10 mouse cellular contexts compared by ENCODE assay signal in the genomic region with DNA sequence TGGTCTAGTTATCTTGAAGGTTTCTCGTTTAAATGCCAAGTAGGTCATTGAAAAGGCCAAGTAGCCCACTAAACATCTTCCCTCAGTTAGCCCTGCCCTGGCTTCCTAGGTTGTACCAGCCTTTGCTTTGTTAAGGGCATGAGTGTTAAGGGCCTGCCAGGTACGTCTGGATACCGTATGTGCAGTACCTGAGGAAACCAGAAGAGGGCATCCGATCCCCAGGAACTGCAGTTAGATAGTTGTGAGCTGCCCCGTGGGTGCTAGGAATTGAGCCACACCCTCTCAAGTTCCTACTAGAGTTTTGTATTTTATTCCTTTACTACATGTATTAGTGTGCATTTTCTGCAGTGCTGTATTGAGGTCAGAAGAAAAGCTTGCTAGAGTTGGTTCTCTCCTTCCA. TPM values are rescaled to one million over a fixed set of nuclear protein-coding genes. Genes with fewer than 3 reads are reported as not detected.
DNase-seq lines count a peak whose midpoint lies in the region; ATAC-seq and TF ChIP-seq lines count a peak whose summit lies in the region.
"Had no signal": no experiment of that assay in that cellular context is flagged by ENCODE, and none has a peak within 500 bp of the region (broad histone marks: within the 10 kb centered on the region; RNA-seq: fewer than 3 reads in every experiment).

No protein-coding gene starts in this region.

- no peak overlapping the region for H3K4me3 ChIP-seq in left cerebral cortex, adult 2 months
- H3K4me3 ChIP-seq in CH12.LX (replicated peaks in 1 of 3; ENCODE audit: low read depth in 2 of 3, low read length in 2 of 3, poor library complexity in 1 of 3) (no peak overlapping the region), MEL (ENCODE audit: control insufficient read depth in 1 of 2, insufficient read depth in 1 of 2, low read depth in 2 of 2, low read length in 2 of 2) (no peak overlapping the region)
- no peak overlapping the region for H3K4me3 ChIP-seq in liver, postnatal 0 days (ENCODE audit: low read depth, low read length)
- H3K4me3 ChIP-seq: erythroblast, embryonic 14.5 days; heart, embryonic 10.5 days had no signal

- TF ChIP-seq POLR2A in CH12.LX (IDR thresholded peaks at IDR 0.05; ENCODE audit: low read depth, low read length) (no peak), MEL (IDR thresholded peaks at IDR 0.05; ENCODE audit: control insufficient read depth in 1 of 2, insufficient read depth in 1 of 2, low read depth in 1 of 2, low read length in 2 of 2, poor library complexity in 1 of 2) (peak in 1 of 2 experiments; percentile 21; a peak in 1 of 4 replicates)

- H3K4me2 ChIP-seq in CH12.LX (ENCODE audit: insufficient read depth, low read depth, poor library complexity, severe bottlenecking): no peak overlapping the region
- H3K4me2 ChIP-seq in liver, postnatal 0 days (ENCODE audit: low read depth, low read length): no peak overlapping the region

- peaks cover 33 to 60% of the 10 kb centered on the region in 2 experiments for H3K36me3 ChIP-seq in CH12.LX (replicated peaks in 1 of 2; ENCODE audit: control insufficient read depth in 1 of 2, insufficient read depth in 1 of 2, low read length in 1 of 2)
- peaks cover 0 to 8% of the 10 kb centered on the region in 2 experiments; a peak in 2 of 4 replicates for H3K36me3 ChIP-seq in MEL (ENCODE audit: control insufficient read depth in 1 of 2, insufficient read depth in 2 of 2, low read length in 2 of 2)
- peaks cover 22% of the 10 kb centered on the region for H3K36me3 ChIP-seq in liver, postnatal 0 days (replicated peaks; ENCODE audit: insufficient read depth, low read length)

- H3K79me2 ChIP-seq in CH12.LX (replicated peaks; ENCODE audit: control insufficient read depth, extremely low read depth, insufficient read depth, poor library complexity, severe bottlenecking): no peaks in the 10 kb centered on the region
- no peaks in the 10 kb centered on the region for H3K79me2 ChIP-seq in MEL (ENCODE audit: control insufficient read depth, insufficient read depth, low read length, poor library complexity)

- no peak overlapping the region for H3K27ac ChIP-seq in left cerebral cortex, adult 2 months
- H3K27ac ChIP-seq in CH12.LX (ENCODE audit: insufficient read depth, low read depth) (no peak overlapping the region), MEL (ENCODE audit: control insufficient read depth, low read depth, low read length) (no peak overlapping the region)
- H3K27ac ChIP-seq in liver, postnatal 0 days (ENCODE audit: low read depth): no peak overlapping the region
- H3K27ac ChIP-seq: heart, embryonic 10.5 days had no signal

- peak; percentile 48 for TF ChIP-seq CTCF in left cerebral cortex, adult 2 months (IDR thresholded peaks at IDR 0.05)
- TF ChIP-seq CTCF in CH12.LX (conservative IDR thresholded peaks at IDR 0.05 in 1 of 2, IDR thresholded peaks at IDR 0.05 in 1 of 2; ENCODE audit: low read depth in 2 of 2, low read length in 2 of 2) (peak; percentile 43 to 62), MEL (IDR thresholded peaks at IDR 0.05 in 2 of 3, conservative IDR thresholded peaks at IDR 0.05 in 1 of 3; ENCODE audit: control insufficient read depth in 1 of 3, insufficient read depth in 1 of 3, low read depth in 2 of 3, low read length in 3 of 3, poor library complexity in 1 of 3, severe bottlenecking in 1 of 3) (peak; percentile 42 to 70 (median 43))
- TF ChIP-seq CTCF in liver, postnatal 0 days (IDR thresholded peaks at IDR 0.05; ENCODE audit: low read depth): peak; percentile 46; the same call in 1 of the 2 replicates

- dilution Hi-C loops in CH12.LX (cut with MboI; ENCODE audit: extremely low pct_ligation_motif_present, extremely low pct_unique_long_range_greater_than_20kb, low sequenced_read_pairs): no loop called here

- H3K27me3 ChIP-seq in CH12.LX (replicated peaks) (no peaks in the 10 kb centered on the region), MEL (ENCODE audit: control insufficient read depth in 1 of 2, insufficient read depth in 2 of 2, low read length in 2 of 2) (no peaks in the 10 kb centered on the region)
- H3K27me3 ChIP-seq in liver, postnatal 0 days (ENCODE audit: insufficient read depth, low read length): no peaks in the 10 kb centered on the region

- H3K4me1 ChIP-seq in CH12.LX (ENCODE audit: control insufficient read depth in 1 of 2, insufficient read depth in 2 of 2): no peaks in the 10 kb centered on the region
- no peaks in the 10 kb centered on the region for H3K4me1 ChIP-seq in MEL (ENCODE audit: control insufficient read depth in 1 of 2, insufficient read depth in 2 of 2, low read length in 2 of 2)
- no peaks in the 10 kb centered on the region for H3K4me1 ChIP-seq in liver, postnatal 0 days (ENCODE audit: insufficient read depth)
- H3K4me1 ChIP-seq: heart, embryonic 10.5 days had no signal

- peaks cover 11% of the 10 kb centered on the region for H3K9me3 ChIP-seq in CH12.LX (replicated peaks; ENCODE audit: low read length)
- no peaks in the 10 kb centered on the region for H3K9me3 ChIP-seq in MEL (replicated peaks; ENCODE audit: insufficient read depth, low read length)
- peaks cover 3% of the 10 kb centered on the region; the same call in 1 of the 2 replicates for H3K9me3 ChIP-seq in liver, postnatal 0 days (ENCODE audit: low read length)
- H3K9me3 ChIP-seq: heart, embryonic 10.5 days had no signal

- 85% methylated on average over 5 of the region's 5 CpGs for WGBS in liver, postnatal 0 days (ENCODE audit: insufficient replicate concordance)

- H3K9ac ChIP-seq in CH12.LX (ENCODE audit: insufficient read depth, low read depth): no peak overlapping the region
- H3K9ac ChIP-seq in MEL (ENCODE audit: control insufficient read depth, low read depth, low read length, poor library complexity, severe bottlenecking): no peak overlapping the region
- H3K9ac ChIP-seq in liver, postnatal 0 days (replicated peaks): no peak overlapping the region

- DNase-seq in left cerebral cortex, adult 2 months (ENCODE audit: extremely low spot score in 1 of 2, low spot score in 2 of 2): no peak
- DNase-seq in left cerebral cortex, adult 11 months (ENCODE audit: low spot score): no peak
- peak; percentile 35 for DNase-seq in CH12.LX (ENCODE audit: extremely low read depth)
- peak; percentile 62 for DNase-seq in MEL (ENCODE audit: low read depth, low spot score)
- no peak for DNase-seq in liver, postnatal 0 days
- no peak for DNase-seq in layer of hippocampus, adult 9-11 months
- DNase-seq in layer of hippocampus, adult 9-10 months (ENCODE audit: low spot score): no peak
- DNase-seq: cerebellum, adult 9-11 months had no signal

- in situ Hi-C loops in CH12.LX (cut with MboI; ENCODE audit: low pct_ligation_motif_present, low pct_unique_long_range_greater_than_20kb, low sequenced_read_pairs): no loop called here

- intact Hi-C loops in left cerebral cortex, adult 2 months (cut with DNase I): no loop called here

- no peak for ATAC-seq in liver, postnatal 0 days

- no peak for TF ChIP-seq EP300 in CH12.LX (IDR thresholded peaks at IDR 0.05; ENCODE audit: low read length)
- no peak for TF ChIP-seq EP300 in MEL (IDR thresholded peaks at IDR 0.05; ENCODE audit: low read depth in 1 of 2, low read length in 2 of 2)
- no peak for TF ChIP-seq EP300 in liver, postnatal 0 days (IDR thresholded peaks at IDR 0.05; ENCODE audit: low read depth)

- TF ChIP-seq RAD21 in CH12.LX (IDR thresholded peaks at IDR 0.05; ENCODE audit: low read depth, low read length) (peak; percentile 4), MEL (IDR thresholded peaks at IDR 0.05; ENCODE audit: low read depth, low read length) (peak; percentile 12)

TF ChIP-seq in CH12.LX, 34 proteins besides CTCF, POLR2A, EP300 and RAD21 (continues in another document):
- TF ChIP-seq MAZ (IDR thresholded peaks at IDR 0.05; ENCODE audit: low read depth, low read length) (no peak), PAX5 (IDR thresholded peaks at IDR 0.05; ENCODE audit: low read length) (no peak), GABPA (IDR thresholded peaks at IDR 0.05; ENCODE audit: insufficient replicate concordance, low read depth, low read length) (no peak), JUN (IDR thresholded peaks at IDR 0.05; ENCODE audit: insufficient read depth, low read depth, low read length) (no peak), ZMIZ1 (IDR thresholded peaks at IDR 0.05; ENCODE audit: low read depth, low read length) (no peak), MXI1 (IDR thresholded peaks at IDR 0.05; ENCODE audit: low read depth, low read length) (no peak), MAX (IDR thresholded peaks at IDR 0.05; ENCODE audit: low read length) (no peak), USF1 (IDR thresholded peaks at IDR 0.05; ENCODE audit: low read depth, low read length) (no peak), MYC (IDR thresholded peaks at IDR 0.05; ENCODE audit: low read depth, low read length) (no peak), IRF4 (IDR thresholded peaks at IDR 0.05; ENCODE audit: low read depth, low read length) (no peak), ZC3H11A (IDR thresholded peaks at IDR 0.05; ENCODE audit: low read depth, low read length) (no peak), RCOR1 (conservative IDR thresholded peaks at IDR 0.05; ENCODE audit: low read depth, low read length) (no peak)

TF ChIP-seq in MEL, 35 proteins besides CTCF, POLR2A, EP300 and RAD21:
- TF ChIP-seq POLR2AphosphoS2 (IDR thresholded peaks at IDR 0.05; ENCODE audit: low read length) (peak; percentile 39; the same call in 1 of the 2 replicates), NRF1 (IDR thresholded peaks at IDR 0.05; ENCODE audit: insufficient read depth, low read depth, low read length, poor library complexity, severe bottlenecking) (no peak)

RNA-seq across cellular contexts. Expression of gene Ipo5, which starts 38.0 kb away (rescaled TPM):
- total RNA-seq in left cerebral cortex, adult 2 months (2021): 100 to 1,000 TPM; 103 to 112 TPM
- total RNA-seq in CH12.LX (2012; rRNA removed) (167 and 178 TPM in 2 replicates), CH12.LX (2014; rRNA removed) (259 and 267 TPM in 2 replicates), MEL (2012; rRNA removed) (157 and 171 TPM in 2 replicates)
- polyA plus RNA-seq in CH12.LX (2012; ENCODE audit: insufficient read length, low read depth) (230 and 252 TPM in 2 replicates), MEL (2012; ENCODE audit: insufficient read depth in 1 of 2, insufficient read length in 2 of 2, low read depth in 1 of 2, low replicate concordance in 2 of 2, missing spikeins in 1 of 2) (100 to 1,000 TPM in 1 of 2 experiments, 10 to 100 TPM in 1; 32.1 to 193 TPM)
- 15.6 and 17.3 TPM in 2 replicates for polyA plus RNA-seq in liver, postnatal 0 days (2015; fragmentation: Nextera tagmentation; extraction: Ambion mirVana)

Comparison
In these comparisons a context has a peak if more than half of its experiments do, and no peak if none do; other contexts are left out.
1. DNase-seq: peak in CH12.LX (single experiment) and MEL (single experiment); none in left cerebral cortex, adult 2 months (0 of 2), left cerebral cortex, adult 11 months (single experiment), liver, postnatal 0 days (single experiment), layer of hippocampus, adult 9-11 months (single experiment) and layer of hippocampus, adult 9-10 months (single experiment).
2. Peak in every context shown above with its lines, with median percentiles within 50 percentile points of each other: CTCF ChIP-seq.